Mouse (Mus musculus) liver, embryonic 13.5 days (tissue): ENCODE data around the gene Flot1. TPM values are rescaled to one million over a fixed set of nuclear protein-coding genes. Genes with fewer than 3 reads are reported as not detected.

Experiments
- microRNA-seq: library from miRNA; unstranded; fragments of <30 nt; microRNA quantifications from one replicate; pipeline ENCODE4, GENCODE M21; 2016
- polyA plus RNA-seq: library from polyadenylated mRNA; unstranded; fragments of >200 nt; fragmentation: Nextera tagmentation; extraction: Ambion mirVana; gene quantifications from 2 replicates; pipeline ENCODE4 v1.2.1, GENCODE M21; 2015

The Flot1 gene
- polyA plus RNA-seq, 1 experiment from 2014 or later, result 38.2 TPM

Small RNA genes within 50 kb of the gene (microRNA-seq; reads per million reads assigned to microRNA genes)
- 2.6 reads per million for gene Gm28033

Other genes starting within 250 kb of the Flot1 start
- gene Sfta2, start 221.7 kb upstream of the Flot1 start, polyA plus RNA-seq, result not detected in 2 replicates
- not detected in 2 replicates for gene Gm9573, start 196.6 kb upstream of the Flot1 start, polyA plus RNA-seq
- 0.03 and 0.06 TPM in 2 replicates for gene Mucl3, start 179.5 kb upstream of the Flot1 start, polyA plus RNA-seq
- gene Vars2, start 155.6 kb upstream of the Flot1 start, polyA plus RNA-seq, result 7.7 TPM in 2 replicates
- 31.9 and 33.9 TPM in 2 replicates for gene Gtf2h4, start 149.5 kb upstream of the Flot1 start, polyA plus RNA-seq
- 2.9 and 3.7 TPM in 2 replicates for gene Ddr1, start 118.6 kb upstream of the Flot1 start, polyA plus RNA-seq
- 21.6 and 23.2 TPM in 2 replicates for gene Ier3, start 1.5 kb upstream of the Flot1 start, polyA plus RNA-seq
- gene Tubb5, start 15.1 kb downstream of the Flot1 start, polyA plus RNA-seq, result 520 and 547 TPM in 2 replicates
- gene Mdc1, start 18.3 kb downstream of the Flot1 start, polyA plus RNA-seq, result 8.0 and 8.8 TPM in 2 replicates
- gene Nrm, start 38.1 kb downstream of the Flot1 start, polyA plus RNA-seq, result 23.0 and 25.4 TPM in 2 replicates
- gene Ppp1r18, start 42.4 kb downstream of the Flot1 start, polyA plus RNA-seq, result 8.0 and 11.8 TPM in 2 replicates
- 35.2 and 40.3 TPM in 2 replicates for gene Dhx16, start 56.6 kb downstream of the Flot1 start, polyA plus RNA-seq
- 14.3 and 15.1 TPM in 2 replicates for gene 2310061I04Rik, start 74.2 kb downstream of the Flot1 start, polyA plus RNA-seq
- 9.3 and 9.9 TPM in 2 replicates for gene Atat1, start 86.8 kb downstream of the Flot1 start, polyA plus RNA-seq
- gene Mrps18b, start 93.2 kb downstream of the Flot1 start, polyA plus RNA-seq, result 105 and 106 TPM in 2 replicates
- 19.4 and 27.5 TPM in 2 replicates for gene Ppp1r10, start 93.2 kb downstream of the Flot1 start, polyA plus RNA-seq
- 81.3 and 110 TPM in 2 replicates for gene Abcf1, start 146.5 kb downstream of the Flot1 start, polyA plus RNA-seq
- gene Gnl1, start 156.6 kb downstream of the Flot1 start, polyA plus RNA-seq, result 14.6 and 15.2 TPM in 2 replicates
- 8.3 and 8.7 TPM in 2 replicates for gene Prr3, start 157.0 kb downstream of the Flot1 start, polyA plus RNA-seq
- 5.2 and 5.7 TPM in 2 replicates for gene H2-T24, start 197.3 kb downstream of the Flot1 start, polyA plus RNA-seq
- 23.1 and 24.0 TPM in 2 replicates for gene H2-T23, start 209.6 kb downstream of the Flot1 start, polyA plus RNA-seq
- gene H2-T22, start 219.5 kb downstream of the Flot1 start, polyA plus RNA-seq, result 9.2 and 9.4 TPM in 2 replicates
- not detected in 2 replicates for gene Gm6034, start 219.7 kb downstream of the Flot1 start, polyA plus RNA-seq
- gene Gm11127, start 235.1 kb downstream of the Flot1 start, polyA plus RNA-seq, result 0.08 TPM in 1 of 2 replicates, not detected in the other